Mouse (Mus musculus) left cerebral cortex, adult 2 months (tissue): ENCODE measurements around the gene Stat1. TPM values are rescaled to one million over a fixed set of nuclear protein-coding genes. Genes with fewer than 3 reads are reported as not detected.

Experiments
- DNase-seq, 2 experiments: peaks; one replicate each; pipeline ENCODE4 v3.0.0; 2021 to 2022; ENCODE audit warnings: low spot score in 2 of 2, mixed read lengths in 1 of 2; ENCODE audit errors: extremely low spot score in 1 of 2
- H3K27ac ChIP-seq: fragments of 200-600 bp; 2 replicates; pipeline ENCODE4 v1.8.1; 2022
- H3K4me3 ChIP-seq: fragments of 200-600 bp; 2 replicates; pipeline ENCODE4 v1.8.1; 2022
- CTCF ChIP-seq: fragments of 200-600 bp; IDR thresholded peaks from 2 replicates; pipeline ENCODE4 v1.8.1; 2022; ENCODE audit warnings: antibody characterized with exemption, mild to moderate bottlenecking, moderate library complexity
- intact Hi-C: fragments of 180-260 bp; cut with DNase I; formaldehyde crosslinking; loops from one replicate; pipeline ENCODE4 v1.15.1; 2025
- long read RNA-seq, 2 experiments: library from polyadenylated mRNA; stranded (forward); transcript quantifications; one replicate each; pipeline ENCODE4 v2.0.0; 2021; ENCODE audit warnings: borderline mapping rate in 2 of 2
- total RNA-seq, 2 experiments: library from RNA; stranded (reverse); gene quantifications; 2 replicates each; pipeline ENCODE4 v1.2.3; 2021

The Stat1 gene
- 10 to 100 TPM; 18.0 to 18.3 TPM for total RNA-seq
- long read RNA-seq, experiment 1, full-length matches to known transcripts = 9 of 17 reads
- long read RNA-seq, experiment 1, partial matches to known transcripts = 3 of 17 reads
- long read RNA-seq, experiment 1, other reads (novel, unspliced or antisense) = 5 of 17 reads
- long read RNA-seq, experiment 2, full-length matches to known transcripts = 6 of 14 reads
- long read RNA-seq, experiment 2, partial matches to known transcripts = 2 of 14 reads
- long read RNA-seq, experiment 2, other reads (novel, unspliced or antisense) = 6 of 14 reads

DNA sequence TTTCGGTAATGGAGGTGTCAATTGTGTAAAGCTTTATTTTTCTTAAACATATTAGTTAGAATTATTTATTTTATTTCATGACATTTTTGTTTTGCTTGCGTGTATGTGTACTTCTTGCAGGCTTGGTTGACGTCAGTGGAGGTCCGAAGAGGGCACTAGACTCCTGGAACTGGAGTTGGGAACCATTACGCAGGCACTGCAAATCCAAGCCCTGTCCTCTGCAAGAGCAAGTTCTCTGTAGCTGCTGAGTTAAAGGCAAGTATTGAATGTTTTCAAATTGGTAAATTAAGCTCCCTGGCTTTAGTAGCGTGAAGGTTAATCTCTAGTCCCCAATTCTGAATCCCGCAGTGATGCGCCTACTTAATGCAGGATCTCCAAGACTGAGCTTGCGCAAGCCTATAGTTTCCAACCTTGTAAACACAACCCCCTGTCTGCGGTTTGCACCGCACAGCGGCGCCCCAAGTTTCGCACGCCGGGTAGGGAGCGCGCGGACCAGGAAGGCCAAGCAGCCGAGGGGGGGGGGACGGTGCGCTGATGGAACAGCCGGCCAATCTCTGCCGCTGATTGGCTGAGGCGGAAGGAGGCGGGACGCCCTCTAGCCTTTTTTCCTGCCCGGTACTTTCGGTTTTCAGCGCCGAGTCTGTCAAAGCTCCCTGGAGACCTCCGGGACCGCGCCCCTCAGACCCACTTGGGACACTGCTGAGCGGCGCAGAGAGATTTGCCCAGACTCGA lies at the start of gene Stat1:
Stat1 (plus strand) TSS at position 581 of the 732 bp plus-strand sequence.
- peak within 1 kb of the TSS; percentile 59 for H3K4me3 ChIP-seq
- no peak; the same call in none of the 2 replicates for TF ChIP-seq CTCF
- intact Hi-C loops = no loop called here
- H3K27ac ChIP-seq = peak within 1 kb of the TSS; percentile 62
- DNase-seq = peak; percentile 72 to 82

DNA sequence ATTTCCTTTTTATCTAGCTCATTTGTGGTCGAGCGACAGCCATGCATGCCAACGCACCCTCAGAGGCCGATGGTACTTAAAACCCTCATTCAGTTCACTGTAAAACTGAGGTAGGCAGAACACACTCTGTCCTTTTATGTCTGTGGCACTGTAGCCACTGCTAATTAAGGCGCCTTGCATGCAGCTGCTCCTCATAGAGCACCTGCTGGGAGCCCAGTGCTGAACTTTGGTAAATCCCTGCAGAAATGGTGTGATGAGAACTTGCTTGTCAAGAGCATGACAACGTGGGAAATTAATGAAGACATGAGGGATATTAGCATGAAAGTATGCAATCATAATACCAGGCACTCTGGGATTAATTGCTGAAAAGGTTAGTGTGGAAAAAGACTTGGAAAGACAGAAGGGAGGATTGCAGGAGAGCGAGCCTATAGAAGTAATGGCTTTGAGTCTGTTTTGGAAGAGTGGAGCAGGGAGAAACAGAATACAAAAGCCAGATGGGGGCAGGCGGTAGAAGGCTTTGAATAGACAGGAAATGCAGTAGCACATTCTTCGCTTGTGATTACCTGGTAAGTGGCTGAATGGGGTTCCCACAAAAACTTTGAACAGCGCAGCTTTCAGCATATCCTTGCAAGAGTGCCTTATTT lies 39.4 kb upstream of the Stat1 start:
- no peak for DNase-seq
- intact Hi-C loops = no loop called here
- H3K4me3 ChIP-seq = no peak overlapping the region
- no peak for TF ChIP-seq CTCF
- H3K27ac ChIP-seq = no peak overlapping the region

DNA sequence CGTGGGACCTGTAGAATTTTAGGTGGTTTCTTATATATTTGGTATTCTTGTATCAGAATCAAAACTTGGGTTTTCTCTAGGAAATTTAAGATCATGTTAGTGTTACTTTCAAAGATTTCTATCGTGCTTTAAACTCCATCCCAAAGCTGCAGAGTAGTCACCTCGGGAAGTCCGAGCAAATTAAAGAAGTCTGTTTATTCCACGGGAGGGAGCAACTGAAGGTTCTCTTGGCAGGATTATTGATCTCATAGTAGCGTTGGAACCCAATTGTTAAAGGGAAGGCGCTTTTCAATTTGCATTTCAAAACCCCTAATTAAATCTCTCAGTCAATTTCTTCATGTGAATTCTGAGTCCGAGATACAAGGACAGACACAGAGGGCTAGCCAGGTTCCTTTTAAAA lies 38.9 kb upstream of the Stat1 start:
- no peak for DNase-seq
- H3K4me3 ChIP-seq = no peak overlapping the region
- intact Hi-C loops = no loop called here
- no peak overlapping the region for H3K27ac ChIP-seq
- TF ChIP-seq CTCF = no peak

DNA sequence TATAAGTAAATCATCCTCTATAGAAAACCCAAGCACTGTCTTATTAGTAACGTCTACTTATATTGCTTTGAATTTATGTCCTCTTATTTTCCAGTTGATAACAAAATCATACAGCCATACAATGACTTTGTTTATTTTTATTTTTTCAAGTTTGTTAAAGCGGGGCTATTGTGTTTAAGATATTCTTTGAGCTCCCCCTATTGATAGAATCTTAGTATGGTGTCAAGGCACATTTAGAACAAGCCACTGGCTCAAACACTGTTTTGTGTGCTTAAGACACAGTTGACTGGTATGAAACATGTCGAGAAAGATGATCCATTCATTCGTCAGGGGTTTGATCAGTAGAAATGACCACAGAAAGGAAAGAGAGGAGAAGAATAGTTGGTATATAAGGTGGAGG lies 33.0 kb upstream of the Stat1 start:
- H3K27ac ChIP-seq = no peak overlapping the region
- TF ChIP-seq CTCF = peak; percentile 61
- no peak overlapping the region for H3K4me3 ChIP-seq
- DNase-seq = no peak
- intact Hi-C loops = loop anchor here (2.0 to 5.0 kb wide), 2 partner anchors 81 to 444 kb away; no protein-coding TSS in a partner anchor

DNA sequence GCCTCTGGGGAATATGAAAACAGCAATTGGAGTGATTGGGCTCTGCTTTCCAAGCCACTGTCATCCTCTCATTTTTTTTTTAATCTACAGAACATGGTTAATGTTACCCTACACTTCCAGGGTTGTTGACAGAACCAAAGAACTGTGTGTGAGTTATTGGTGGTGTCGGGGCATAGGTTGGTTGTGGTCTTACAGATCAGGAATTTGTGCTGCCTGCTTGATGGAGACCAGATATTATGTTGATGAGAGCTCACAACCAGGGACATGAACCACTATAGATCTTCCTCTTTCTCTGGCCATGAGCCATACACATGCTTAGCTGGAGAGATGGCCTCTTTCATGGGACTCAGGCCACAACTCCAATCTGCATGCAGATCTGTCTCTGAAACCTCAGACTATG lies 32.1 kb upstream of the Stat1 start:
- intact Hi-C loops = loop anchor here (2.0 to 5.0 kb wide), 2 partner anchors 82 to 445 kb away; no protein-coding TSS in a partner anchor
- DNase-seq = no peak
- H3K27ac ChIP-seq = no peak overlapping the region
- no peak for TF ChIP-seq CTCF
- H3K4me3 ChIP-seq = no peak overlapping the region

DNA sequence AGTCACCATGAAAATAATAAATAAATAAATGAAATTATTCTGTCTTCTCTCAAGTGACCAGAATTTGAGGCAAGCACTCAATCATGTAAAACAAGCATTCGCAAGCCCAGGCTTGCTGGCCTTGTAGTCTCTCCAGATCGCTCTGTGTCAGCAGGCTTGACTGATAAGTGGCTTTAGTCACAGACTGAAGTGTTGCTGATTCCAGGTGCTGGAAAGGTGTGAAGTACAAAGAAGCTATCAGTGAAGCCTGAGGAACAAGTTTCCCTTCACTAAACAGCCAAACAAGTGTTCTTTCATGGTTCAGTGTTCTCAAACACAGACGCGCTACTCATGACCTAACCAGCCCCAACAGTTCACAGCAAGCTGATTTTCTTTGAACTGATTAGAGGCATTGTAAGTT lies 30.6 kb upstream of the Stat1 start:
- no peak for DNase-seq
- TF ChIP-seq CTCF = no peak
- intact Hi-C loops = loop anchor here (5.0 kb wide), 1 partner anchor 446 kb away; no protein-coding TSS in a partner anchor

DNA sequence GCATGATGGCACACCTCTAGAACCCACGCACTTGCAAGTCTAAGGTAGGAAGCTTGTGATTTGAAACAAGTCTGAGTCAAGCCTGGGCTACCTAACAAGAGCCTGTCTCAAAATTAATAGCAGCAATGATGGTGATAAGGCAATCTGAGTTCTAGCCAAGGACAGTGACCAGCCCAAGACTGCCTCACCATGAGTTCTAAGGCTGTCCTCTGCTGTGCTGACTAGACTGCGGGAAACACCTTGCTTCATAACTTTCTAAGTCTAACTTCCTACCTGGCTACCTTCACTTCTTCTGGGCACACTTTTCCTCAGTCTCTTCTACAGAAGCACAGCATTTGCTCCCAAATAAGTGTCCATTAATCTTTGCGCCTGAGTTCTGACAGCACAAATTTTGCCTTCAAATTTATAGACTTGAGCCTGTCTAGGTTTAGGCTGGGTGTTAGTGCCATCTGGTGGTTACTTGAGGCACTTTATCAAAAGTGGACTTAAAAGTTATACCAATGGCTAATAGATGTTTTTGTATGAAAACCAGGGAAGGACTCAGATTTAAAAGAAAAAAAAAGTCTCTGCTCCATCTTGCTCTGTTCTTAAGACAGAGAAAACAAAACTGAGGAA lies 20.5 kb upstream of the Stat1 start:
- no peak overlapping the region for H3K27ac ChIP-seq
- no peak for DNase-seq
- intact Hi-C loops = loop anchor here (2.0 kb wide), 1 partner anchor 94 kb away; no protein-coding TSS in a partner anchor

More for the DNA sequence above, 30.6 kb upstream of the Stat1 start:
- H3K27ac ChIP-seq = no peak overlapping the region
- no peak overlapping the region for H3K4me3 ChIP-seq

DNA sequence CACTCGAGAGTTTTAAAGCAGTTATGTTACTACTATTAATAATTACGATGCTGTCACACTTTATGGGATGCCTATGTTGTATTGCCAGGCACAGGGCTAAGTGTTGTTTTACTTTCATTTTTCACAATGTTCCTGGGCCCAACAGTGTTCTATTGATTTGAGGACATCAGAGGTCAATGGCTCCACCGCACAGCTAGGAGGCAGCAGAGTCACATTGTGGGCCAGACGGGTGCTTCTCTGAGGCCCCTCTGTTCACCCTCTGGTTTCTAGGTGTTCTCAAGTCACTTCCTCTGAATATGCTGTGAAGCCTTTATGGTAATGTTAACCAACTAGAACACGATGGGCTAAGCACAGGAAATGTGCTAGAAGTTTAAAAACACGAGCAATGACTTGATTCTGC lies 18.7 kb upstream of the Stat1 start:
- no peak overlapping the region for H3K27ac ChIP-seq
- TF ChIP-seq CTCF = peak; percentile 18
- intact Hi-C loops = no loop called here
- no peak for DNase-seq
- H3K4me3 ChIP-seq = no peak overlapping the region

More for the DNA sequence above, 20.5 kb upstream of the Stat1 start:
- no peak overlapping the region for H3K4me3 ChIP-seq
- peak; percentile 78 for TF ChIP-seq CTCF

DNA sequence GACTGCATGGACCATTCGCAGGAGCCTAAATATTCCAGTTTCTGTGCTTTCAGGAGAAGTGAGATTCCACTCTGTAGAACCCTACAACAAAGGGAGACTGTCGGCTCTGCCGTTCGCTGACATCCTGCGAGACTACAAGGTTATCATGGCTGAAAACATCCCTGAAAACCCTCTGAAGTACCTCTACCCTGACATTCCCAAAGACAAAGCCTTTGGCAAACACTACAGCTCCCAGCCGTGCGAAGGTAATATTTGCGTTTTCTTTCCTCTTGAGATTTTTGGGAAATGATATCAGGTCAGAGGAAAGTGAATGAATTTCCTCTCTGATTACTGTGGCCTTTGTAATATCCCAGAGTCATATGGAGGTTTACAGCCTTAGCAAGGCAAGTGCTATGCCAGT lies 16.4 kb upstream of the Stat1 start:
- H3K27ac ChIP-seq = no peak overlapping the region
- H3K4me3 ChIP-seq = no peak overlapping the region
- intact Hi-C loops = no loop called here
- TF ChIP-seq CTCF = no peak
- no peak for DNase-seq

DNA sequence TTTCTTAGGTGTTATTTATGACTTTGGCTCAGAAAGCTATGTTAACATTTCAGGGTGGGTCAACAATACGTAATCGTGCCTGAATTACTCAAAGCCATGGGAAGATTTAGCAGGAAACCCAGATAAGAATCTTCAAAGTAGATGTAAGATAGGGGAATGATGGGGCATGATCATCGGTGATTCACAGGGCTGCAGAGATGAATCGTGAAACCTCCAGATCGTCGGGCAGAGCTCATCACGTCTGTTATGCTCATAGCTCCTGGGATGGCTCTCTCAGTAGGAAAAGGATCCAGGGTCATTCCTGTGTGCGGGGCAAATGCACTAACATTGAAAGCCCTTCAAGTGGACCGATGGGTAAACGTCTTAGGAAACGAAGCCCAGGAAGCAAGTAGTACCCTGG lies 12.0 kb upstream of the Stat1 start:
- DNase-seq = no peak
- H3K4me3 ChIP-seq = no peak overlapping the region
- TF ChIP-seq CTCF = no peak
- H3K27ac ChIP-seq = no peak overlapping the region
- intact Hi-C loops = no loop called here

DNA sequence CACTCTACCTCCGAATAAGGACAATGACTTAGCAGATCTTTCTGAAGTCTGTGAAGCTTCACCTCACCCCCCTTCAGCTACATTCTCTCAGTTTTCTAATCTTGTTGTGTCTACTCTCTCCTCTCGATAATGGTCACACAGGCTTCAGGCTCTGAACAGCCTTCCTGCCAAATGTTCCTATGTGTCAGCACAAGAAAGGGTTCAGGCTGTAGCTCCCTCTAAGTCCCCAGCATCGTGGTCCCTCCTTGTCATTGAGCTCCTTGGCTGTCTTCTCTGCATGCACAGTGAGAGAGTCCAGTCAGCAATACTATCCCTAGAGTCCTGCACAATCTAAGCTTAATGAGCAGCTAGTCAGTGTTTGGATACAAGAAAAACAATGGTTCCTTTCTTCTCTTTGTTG lies 8.0 kb upstream of the Stat1 start:
- no peak for TF ChIP-seq CTCF
- no peak for DNase-seq
- intact Hi-C loops = no loop called here
- no peak overlapping the region for H3K4me3 ChIP-seq
- no peak overlapping the region for H3K27ac ChIP-seq

DNA sequence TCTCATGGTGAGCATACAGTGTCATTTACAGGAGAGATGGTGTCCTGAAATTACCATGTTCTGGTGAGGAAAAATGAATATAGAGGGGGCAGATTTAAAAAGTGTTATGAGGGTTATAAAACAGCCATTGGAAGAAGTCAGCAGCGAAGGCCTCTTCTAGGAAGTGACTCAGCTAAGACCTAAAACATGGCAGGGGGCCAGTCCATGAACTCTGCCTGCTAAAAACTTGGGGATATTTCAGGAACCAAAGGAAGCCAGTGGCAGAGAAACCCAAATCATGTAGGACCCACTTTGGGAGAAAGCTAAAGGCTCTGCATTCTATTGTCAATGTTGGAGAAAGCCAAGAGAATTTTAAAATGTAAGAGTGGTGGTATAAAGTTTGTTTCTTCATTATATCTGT lies 6.9 kb upstream of the Stat1 start:
- TF ChIP-seq CTCF = no peak
- H3K27ac ChIP-seq = no peak overlapping the region
- no peak overlapping the region for H3K4me3 ChIP-seq
- intact Hi-C loops = no loop called here
- DNase-seq = no peak
